Mouse (Mus musculus) left cerebral cortex, adult 2 months (tissue): ENCODE data around the gene Myl4. TPM values are rescaled to one million over a fixed set of nuclear protein-coding genes. Genes with fewer than 3 reads are reported as not detected.
A peak's percentile ranks its signal among the peaks of the same experiment; 100 is the strongest.

Experiments used
- DNase-seq, 2 experiments: peaks; one replicate each; pipeline ENCODE4 v3.0.0; 2021 to 2022; ENCODE audit warnings: low spot score in 2 of 2, mixed read lengths in 1 of 2; ENCODE audit errors: extremely low spot score in 1 of 2
- H3K27ac ChIP-seq: fragments of 200-600 bp; 2 replicates; pipeline ENCODE4 v1.8.1; 2022
- H3K4me3 ChIP-seq: fragments of 200-600 bp; 2 replicates; pipeline ENCODE4 v1.8.1; 2022
- CTCF ChIP-seq: fragments of 200-600 bp; IDR thresholded peaks from 2 replicates; pipeline ENCODE4 v1.8.1; 2022; ENCODE audit warnings: antibody characterized with exemption, mild to moderate bottlenecking, moderate library complexity
- intact Hi-C: fragments of 180-260 bp; cut with DNase I; formaldehyde crosslinking; loops from one replicate; pipeline ENCODE4 v1.15.1; 2025
- total RNA-seq, 2 experiments: library from RNA; stranded (reverse); gene quantifications; 2 replicates each; pipeline ENCODE4 v1.2.3; 2021

Gene Myl4
- total RNA-seq, 2 experiments from 2014 or later = 21.3 to 24.5 TPM

- no peak for DNase-seq
- Histone ChIP-seq H3K4me3 (no peak overlapping the region), H3K27ac (no peak overlapping the region)
- TF ChIP-seq CTCF = no peak
- intact Hi-C loops = no loop called here
These were observed 21.6 kb downstream of the Myl4 start for GRCm38 (mm10) chr11:104572091-104572490.

GRCm38 (mm10) chr11:104572566-104572965 is 22.1 kb downstream of the Myl4 start:
- Histone ChIP-seq H3K4me3 (no peak overlapping the region), H3K27ac (no peak overlapping the region)
- no peak for DNase-seq
- no peak for TF ChIP-seq CTCF
- intact Hi-C loops = no loop called here

DNA sequence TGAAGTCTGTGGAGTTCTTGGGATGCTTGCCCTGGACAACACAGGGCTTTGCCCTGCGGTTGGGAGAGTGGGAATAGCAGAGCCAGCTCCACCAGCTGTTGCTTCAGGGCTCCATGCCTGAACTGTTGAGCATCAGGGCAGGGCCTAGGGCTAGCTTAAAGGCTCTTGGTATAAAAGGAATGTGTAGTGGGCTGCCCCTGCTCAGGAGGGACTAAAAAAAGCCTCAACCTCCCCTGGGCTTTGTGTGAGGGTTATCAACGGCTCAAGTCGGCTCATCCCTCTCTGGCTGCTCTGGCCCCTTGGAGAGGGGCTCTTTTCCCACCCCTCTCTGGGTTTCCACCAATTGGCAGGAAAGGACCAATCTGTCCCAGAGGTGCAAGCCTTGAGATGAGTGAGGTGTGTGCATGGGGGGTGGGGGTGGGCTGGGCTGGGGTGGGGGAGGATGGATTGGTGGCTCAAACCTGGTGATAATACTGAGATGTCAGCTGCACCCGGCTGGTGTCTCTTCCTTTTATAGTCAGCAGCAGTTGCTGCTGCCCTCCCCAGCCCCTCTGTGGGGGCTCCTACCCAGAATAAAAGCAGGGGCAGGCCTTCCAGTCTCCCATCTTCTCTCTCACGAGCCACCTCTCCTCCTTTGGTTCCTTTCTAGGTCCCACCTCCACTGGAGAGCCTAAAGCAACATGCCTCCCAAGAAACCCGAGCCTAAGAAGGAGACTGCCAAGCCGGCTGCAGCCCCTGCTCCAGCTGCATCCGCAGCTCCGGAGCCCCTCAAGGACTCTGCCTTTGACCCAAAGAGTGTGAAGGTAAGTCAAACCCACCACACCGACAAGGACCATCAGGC is 26.5 kb downstream of the Myl4 start:
- TF ChIP-seq CTCF = no peak
- Histone ChIP-seq H3K27ac (no peak overlapping the region), H3K4me3 (no peak overlapping the region)
- intact Hi-C loops = no loop called here
- no peak for DNase-seq

DNA sequence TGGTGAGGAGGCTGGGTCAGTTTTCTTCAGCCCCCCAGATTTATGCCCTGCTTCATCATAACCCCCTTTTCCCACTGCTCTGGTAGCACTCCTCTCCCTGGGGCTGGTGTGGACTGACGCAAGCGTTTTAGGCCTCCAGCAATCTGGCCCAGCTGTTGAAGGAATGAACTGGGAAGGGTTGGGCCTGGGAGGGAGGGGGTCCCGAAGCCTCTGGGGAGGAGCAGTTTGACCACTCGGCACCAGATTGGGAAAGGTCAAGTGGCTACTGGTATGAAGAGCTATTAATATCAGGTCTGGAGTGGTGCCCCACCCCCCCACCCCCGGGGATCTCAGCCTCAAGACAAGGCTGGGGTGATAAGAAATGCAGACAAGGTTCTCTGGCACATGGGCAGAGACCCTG is 27.6 kb downstream of the Myl4 start:
- Histone ChIP-seq H3K27ac (no peak overlapping the region), H3K4me3 (no peak overlapping the region)
- intact Hi-C loops = no loop called here
- TF ChIP-seq CTCF = no peak
- no peak for DNase-seq

DNA sequence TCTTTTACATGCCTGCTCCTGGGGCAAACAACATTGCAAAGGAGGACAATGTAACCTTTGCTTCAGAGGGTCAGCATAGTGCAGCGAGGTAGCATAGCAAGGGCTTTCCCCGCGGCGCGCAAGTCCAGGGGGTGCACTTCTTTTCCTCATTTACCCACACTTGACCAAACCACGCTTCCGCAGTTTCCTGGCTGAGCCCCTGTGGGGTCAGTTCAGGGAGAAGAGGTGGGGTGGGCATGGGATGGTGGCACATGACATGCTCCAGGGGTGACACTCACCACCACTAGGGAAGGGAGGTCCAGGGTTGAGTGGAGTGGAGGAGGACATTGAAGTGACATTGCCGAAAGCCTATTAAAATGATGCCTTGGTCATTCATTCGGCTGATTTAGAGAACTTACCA is 28.6 kb downstream of the Myl4 start:
- Histone ChIP-seq H3K27ac (no peak overlapping the region; the same call in 1 of the 2 replicates), H3K4me3 (no peak overlapping the region)
- no peak for TF ChIP-seq CTCF
- no peak for DNase-seq
- intact Hi-C loops = no loop called here

- DNase-seq = no peak
- H3K4me3 ChIP-seq = no peak overlapping the region
- intact Hi-C loops = no loop called here
- no peak overlapping the region for H3K27ac ChIP-seq
- TF ChIP-seq CTCF = no peak
These were observed 29.1 kb downstream of the Myl4 start for GRCm38 (mm10) chr11:104579575-104579974.

GRCm38 (mm10) chr11:104580091-104580490 is 29.6 kb downstream of the Myl4 start:
- H3K4me3 ChIP-seq = no peak overlapping the region
- H3K27ac ChIP-seq = no peak overlapping the region
- intact Hi-C loops = no loop called here
- no peak for TF ChIP-seq CTCF
- DNase-seq = no peak

GRCm38 (mm10) chr11:104580606-104581005 is 30.1 kb downstream of the Myl4 start:
- no peak for TF ChIP-seq CTCF
- no peak for DNase-seq
- intact Hi-C loops = no loop called here
- Histone ChIP-seq H3K4me3 (no peak overlapping the region), H3K27ac (no peak overlapping the region)

DNA sequence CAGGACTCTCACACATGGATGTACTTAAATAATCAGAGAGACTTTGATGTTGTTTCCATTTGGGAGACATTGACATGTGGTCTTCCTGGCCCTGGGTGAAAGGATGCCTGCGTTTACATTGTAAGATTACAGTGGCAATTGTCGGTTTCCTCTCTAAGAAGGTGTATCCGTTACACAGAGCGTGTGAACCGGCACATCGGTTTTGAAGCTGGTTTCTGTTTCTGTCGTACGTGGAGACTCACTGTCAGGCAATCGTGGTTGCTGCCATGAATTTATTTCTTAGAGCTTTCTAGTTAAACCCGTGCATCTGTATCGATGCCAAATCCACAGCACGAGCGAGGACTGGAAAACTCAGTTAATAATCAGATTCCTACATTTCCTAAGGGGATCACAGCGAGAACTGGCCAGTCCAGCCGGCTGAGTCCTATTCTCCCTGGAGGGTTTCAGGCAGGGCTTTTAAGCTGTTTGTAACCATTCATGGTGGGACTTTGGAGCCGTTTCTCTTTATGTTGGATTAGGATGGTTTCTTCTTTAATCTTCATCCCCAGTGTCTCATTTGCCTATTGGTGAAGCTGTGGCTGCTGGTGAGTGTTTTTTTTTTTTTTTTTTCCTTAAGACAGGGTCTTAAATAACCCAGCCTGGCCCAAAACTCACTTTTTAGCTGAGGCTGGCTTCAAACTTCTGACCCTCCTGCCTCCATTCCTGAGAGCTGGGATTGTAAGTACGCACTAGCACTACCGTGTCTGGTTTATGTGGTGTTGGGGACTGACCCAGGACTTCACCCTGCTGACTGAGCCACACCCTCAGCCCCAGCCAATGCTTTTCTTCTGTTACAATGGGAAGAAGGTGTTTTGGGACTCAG is 31.2 kb downstream of the Myl4 start:
- intact Hi-C loops = no loop called here
- DNase-seq = no peak
- Histone ChIP-seq H3K27ac (no peak overlapping the region), H3K4me3 (peak overlapping the region; percentile 25)
- no peak for TF ChIP-seq CTCF

DNA sequence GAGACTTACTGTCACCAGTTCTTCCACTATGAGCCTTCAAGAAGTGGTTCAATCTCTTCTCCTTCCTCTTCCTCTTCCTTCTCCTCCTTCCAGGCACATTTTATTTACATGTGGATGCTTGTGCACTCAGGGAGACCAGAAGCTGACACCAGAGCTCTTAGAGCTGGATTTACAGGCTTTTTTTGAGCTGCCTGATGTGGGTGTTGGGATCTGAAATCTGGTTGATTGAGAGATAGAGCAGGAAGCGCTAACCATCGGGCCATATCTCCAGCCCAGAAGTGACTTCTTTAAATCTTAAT is 31.8 kb downstream of the Myl4 start:
- no peak for DNase-seq
- no peak for TF ChIP-seq CTCF
- no peak overlapping the region for H3K4me3 ChIP-seq
- intact Hi-C loops = no loop called here
- no peak overlapping the region for H3K27ac ChIP-seq

GRCm38 (mm10) chr11:104582630-104583364 is 32.3 kb downstream of the Myl4 start:
- intact Hi-C loops = no loop called here
- H3K4me3 ChIP-seq = no peak overlapping the region
- no peak for DNase-seq
- no peak for TF ChIP-seq CTCF
- H3K27ac ChIP-seq = no peak overlapping the region

GRCm38 (mm10) chr11:104585495-104585894 is 35.0 kb downstream of the Myl4 start:
- H3K4me3 ChIP-seq = no peak overlapping the region
- no peak for TF ChIP-seq CTCF
- no peak overlapping the region for H3K27ac ChIP-seq
- intact Hi-C loops = no loop called here
- DNase-seq = no peak
